8 mouse cellular contexts compared by ENCODE assay signal in genomic region chr1:43163467-43164418, GRCm38 (mm10). TPM values are rescaled to one million over a fixed set of nuclear protein-coding genes. Genes with fewer than 3 reads are reported as not detected.
DNase-seq lines count a peak whose midpoint lies in the region; ATAC-seq and TF ChIP-seq lines count a peak whose summit lies in the region.

No protein-coding gene starts in this region.

- ATAC-seq in heart, embryonic 16.5 days (replicated peaks; ENCODE audit: extremely low read depth, insufficient read depth, low FRiP score): peak; percentile 83
- 0 out of 2 replicates have a peak, but pooled peaks have one; percentile 51 for ATAC-seq in liver, embryonic 14.5 days (ENCODE audit: insufficient read depth)

- H3K4me2 ChIP-seq in heart, embryonic 16.5 days (ENCODE audit: low read depth, low read length): peak overlapping the region; percentile 90
- peak overlapping the region; percentile 49 for H3K4me2 ChIP-seq in liver, embryonic 14.5 days (ENCODE audit: low read depth)

- H3K4me3 ChIP-seq in forebrain, embryonic 10.5 days: peak overlapping the region; percentile 70
- peak overlapping the region; percentile 80 for H3K4me3 ChIP-seq in heart, embryonic 16.5 days (ENCODE audit: low read length)
- H3K4me3 ChIP-seq in liver, embryonic 14.5 days (ENCODE audit: insufficient read depth in 1 of 2, low read depth in 2 of 2, low read length in 2 of 2): peak overlapping the region; percentile 35 to 42

- H3K9ac ChIP-seq in heart, embryonic 16.5 days (ENCODE audit: low read length): peak overlapping the region; percentile 92
- no peak overlapping the region for H3K9ac ChIP-seq in liver, embryonic 14.5 days (replicated peaks)

- TF ChIP-seq CTCF in liver, embryonic 14.5 days (IDR thresholded peaks at IDR 0.05; ENCODE audit: low read depth): no peak

- DNase-seq in urinary bladder, adult 18-20 months (ENCODE audit: low spot score in 2 of 2): peak; percentile 25 to 57
- no peak for DNase-seq in urinary bladder, postnatal 10 days (ENCODE audit: low spot score)
- DNase-seq in forebrain, embryonic 10.5 days (ENCODE audit: extremely low spot score, low spot score): peak; percentile 60
- peak; percentile 88 for DNase-seq in kidney, postnatal 14 days
- no peak for DNase-seq in liver, embryonic 14.5 days (ENCODE audit: low read depth in 3 of 3, low spot score in 3 of 3)
- peak; percentile 78 for DNase-seq in neural tube, embryonic 10.5 days (ENCODE audit: extremely low spot score, low spot score)
- peak; percentile 73 for DNase-seq in testis, postnatal 10 days (ENCODE audit: low spot score)

- peak overlapping the region; percentile 84 for H3K27ac ChIP-seq in forebrain, embryonic 10.5 days
- H3K27ac ChIP-seq in heart, embryonic 16.5 days (ENCODE audit: low read length): peak overlapping the region; percentile 92
- H3K27ac ChIP-seq in liver, embryonic 14.5 days: no peak overlapping the region

- H3K27me3 ChIP-seq in forebrain, embryonic 10.5 days (ENCODE audit: poor library complexity, severe bottlenecking): peaks cover 35% of the 10 kb centered on the region
- H3K27me3 ChIP-seq in heart, embryonic 16.5 days (ENCODE audit: control insufficient read depth, insufficient read depth, low read length): no peaks in the 10 kb centered on the region
- peaks cover 13% of the 10 kb centered on the region for H3K27me3 ChIP-seq in liver, embryonic 14.5 days (ENCODE audit: control insufficient read depth, insufficient read depth, low read length)

- no peak for TF ChIP-seq EP300 in liver, embryonic 14.5 days (IDR thresholded peaks at IDR 0.05; ENCODE audit: low read depth)

- peaks cover 21% of the 10 kb centered on the region for H3K4me1 ChIP-seq in forebrain, embryonic 10.5 days
- peaks cover 57% of the 10 kb centered on the region for H3K4me1 ChIP-seq in heart, embryonic 16.5 days (ENCODE audit: control insufficient read depth, insufficient read depth, low read length)
- H3K4me1 ChIP-seq in liver, embryonic 14.5 days (replicated peaks; ENCODE audit: control insufficient read depth in 2 of 2, insufficient read depth in 2 of 2, low read length in 1 of 2): no peaks in the 10 kb centered on the region

- no peaks in the 10 kb centered on the region for H3K36me3 ChIP-seq in forebrain, embryonic 10.5 days (replicated peaks)
- peaks cover 10% of the 10 kb centered on the region for H3K36me3 ChIP-seq in heart, embryonic 16.5 days (ENCODE audit: control insufficient read depth, insufficient read depth)
- no peaks in the 10 kb centered on the region for H3K36me3 ChIP-seq in liver, embryonic 14.5 days (replicated peaks; ENCODE audit: control insufficient read depth, insufficient read depth, low read depth)

- WGBS in forebrain, embryonic 10.5 days: 5% methylated on average over 61 of the region's 61 CpGs
- 4% methylated on average over 60 of the region's 61 CpGs for WGBS in heart, embryonic 16.5 days
- WGBS in liver, embryonic 14.5 days (ENCODE audit: insufficient replicate concordance): 5% methylated on average over 61 of the region's 61 CpGs

- H3K9me3 ChIP-seq in forebrain, embryonic 10.5 days: no peaks in the 10 kb centered on the region
- H3K9me3 ChIP-seq in heart, embryonic 16.5 days (replicated peaks; ENCODE audit: control insufficient read depth, low read length): no peaks in the 10 kb centered on the region
- no peaks in the 10 kb centered on the region for H3K9me3 ChIP-seq in liver, embryonic 14.5 days (ENCODE audit: control insufficient read depth, low read length)

RNA-seq across cellular contexts. Expression of gene Fhl2, which starts 33.0 kb away (rescaled TPM):
- 4.6 and 4.7 TPM in 2 replicates for polyA plus RNA-seq in forebrain, embryonic 10.5 days (2016; fragmentation: Nextera tagmentation; extraction: Ambion mirVana)
- 426 and 443 TPM in 2 replicates for polyA plus RNA-seq in heart, embryonic 16.5 days (2015; fragmentation: Nextera tagmentation; extraction: Ambion mirVana)
- 2.0 and 2.3 TPM in 2 replicates for polyA plus RNA-seq in liver, embryonic 14.5 days (2012; rRNA removed)
- polyA plus RNA-seq in liver, embryonic 14.5 days (2014; fragmentation: Nextera tagmentation; extraction: Ambion mirVana): 1.8 and 2.9 TPM in 2 replicates

Comparison
In these comparisons a context has a peak if more than half of its experiments do, and no peak if none do; other contexts are left out.
1. DNase-seq: peak in urinary bladder, adult 18-20 months (2 of 2), forebrain, embryonic 10.5 days (single experiment), kidney, postnatal 14 days (single experiment), neural tube, embryonic 10.5 days (single experiment) and testis, postnatal 10 days (single experiment); none in urinary bladder, postnatal 10 days (single experiment) and liver, embryonic 14.5 days (0 of 3).
2. RNA of gene Fhl2, which starts 33.0 kb away (polyA plus RNA-seq): 426 to 443 TPM in heart, embryonic 16.5 days; 4.6 to 4.7 TPM in forebrain, embryonic 10.5 days and 1.8 to 2.9 TPM in liver, embryonic 14.5 days; every median in the first group is over 10 times any median in the second.
3. Peak in every context shown above with its lines, with median percentiles within 50 percentile points of each other: H3K4me3 ChIP-seq.